Mouse (Mus musculus) ES-E14 (cell line): ENCODE results near the gene Kcnc1.

ENCODE experiments used
- CHD2 ChIP-seq: IDR thresholded peaks from 2 replicates; pipeline ENCODE4 v1.6.1; 2014; ENCODE audit warnings: mild to moderate bottlenecking, low read depth, low read length, inconsistent platforms
- HCFC1 ChIP-seq: IDR thresholded peaks from 2 replicates; pipeline ENCODE4 v1.6.1; 2012; ENCODE audit warnings: low read length, inconsistent platforms, borderline replicate concordance; ENCODE audit not compliant: insufficient read depth
- MAFK ChIP-seq: IDR thresholded peaks from 2 replicates; pipeline ENCODE4 v1.6.1; 2014; ENCODE audit warnings: mild to moderate bottlenecking, low read depth, low read length, inconsistent platforms; ENCODE audit not compliant: insufficient read depth
- ZC3H11A ChIP-seq: IDR thresholded peaks from 2 replicates; pipeline ENCODE4 v1.6.1; 2012; ENCODE audit warnings: low read depth, mild to moderate bottlenecking, inconsistent platforms, low read length, borderline replicate concordance
- ZNF384 ChIP-seq: IDR thresholded peaks from 2 replicates; pipeline ENCODE4 v1.6.1; 2012; ENCODE audit warnings: low read depth, low read length, inconsistent platforms

- TF ChIP-seq CHD2 (no peak), ZNF384 (no peak), ZC3H11A (no peak), MAFK (no peak), HCFC1 (no peak)
Observed at GRCm38 (mm10) chr7:46457889-46458288, 61.6 kb downstream of the Kcnc1 start.
